Mouse (Mus musculus) urinary bladder, postnatal 14 days (tissue): Measurements from ENCODE around the gene Pccb.

ENCODE experiments used
- DNase-seq: peaks from one replicate; pipeline ENCODE4 v3.0.0; 2021; ENCODE audit warnings: low spot score

Pccb gene

GRCm38 (mm10) chr9:100987006-100987405, 47.7 kb downstream of the Pccb start:
- DNase-seq = no peak

GRCm38 (mm10) chr9:100984381-100985310, 50.1 kb downstream of the Pccb start:
- DNase-seq = no peak

- no peak for DNase-seq
Observed at GRCm38 (mm10) chr9:100982786-100983185, 51.9 kb downstream of the Pccb start.

GRCm38 (mm10) chr9:100979260-100979659, 55.4 kb downstream of the Pccb start:
- no peak for DNase-seq

DNA sequence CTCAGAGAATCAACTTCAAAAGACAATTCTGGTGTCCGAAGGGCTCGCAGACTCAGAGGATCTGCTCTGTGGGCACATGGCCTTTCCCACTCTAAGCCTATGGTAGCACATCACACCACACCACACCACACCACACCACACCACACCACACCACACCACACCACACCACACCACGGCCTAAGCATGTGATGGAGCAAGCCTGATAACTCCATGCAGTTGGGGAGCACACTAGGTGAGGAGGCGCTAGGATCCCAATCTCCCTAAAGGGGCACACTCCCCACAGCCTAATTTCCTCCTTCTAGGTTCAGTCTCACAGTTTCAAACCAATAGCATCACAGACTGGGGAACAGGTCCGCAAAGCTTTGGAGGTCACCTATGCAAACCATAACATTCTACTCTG, 56.0 kb downstream of the Pccb start:
- no peak for DNase-seq

DNA sequence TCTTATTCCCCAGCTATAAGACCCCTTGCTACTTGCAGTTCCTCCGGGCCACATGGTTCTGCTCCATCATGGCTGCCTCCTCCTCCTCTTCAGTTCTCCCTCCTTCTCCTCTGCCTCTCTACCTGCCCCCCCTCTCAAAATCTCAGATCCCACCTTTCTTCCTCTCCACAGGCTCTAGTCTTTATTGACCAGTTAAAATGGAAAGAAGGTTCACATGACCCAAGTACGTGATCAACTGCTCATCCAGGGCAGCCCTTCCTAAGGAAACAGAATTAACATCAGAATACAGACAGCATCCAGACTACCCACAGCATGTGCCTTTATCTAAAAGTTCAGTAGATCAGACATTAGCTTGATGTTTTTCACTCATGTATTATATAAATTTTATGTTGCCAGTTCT, 65.2 kb downstream of the Pccb start:
- DNase-seq = no peak

GRCm38 (mm10) chr9:100964106-100964505, 70.6 kb downstream of the Pccb start:
- no peak for DNase-seq

- no peak for DNase-seq
Observed at GRCm38 (mm10) chr9:100963428-100963912, 71.2 kb downstream of the Pccb start.

DNA sequence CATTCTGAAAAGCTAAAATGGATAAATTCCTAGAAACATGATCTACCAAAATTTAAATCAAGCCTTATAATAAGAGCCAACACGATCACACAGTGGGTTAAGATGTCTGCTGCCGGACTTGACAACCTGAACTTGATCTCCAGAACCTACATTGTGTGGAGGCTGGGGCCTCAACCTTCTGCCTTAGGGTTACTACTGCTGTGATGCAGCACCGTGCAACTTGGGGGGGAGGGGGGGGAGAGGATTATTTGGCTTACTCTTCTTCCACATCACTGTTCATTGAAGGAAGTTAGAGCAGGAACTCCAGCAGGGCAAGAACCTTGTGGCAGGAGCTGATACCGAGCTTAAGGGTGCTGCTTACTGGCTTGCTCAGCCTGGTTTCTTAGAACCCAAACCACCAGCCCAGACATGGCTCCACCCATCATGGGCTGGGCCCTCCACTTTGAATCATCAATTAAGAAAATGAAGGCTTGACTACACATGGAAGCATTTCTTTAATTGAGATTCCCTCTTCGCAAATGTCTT, 71.7 kb downstream of the Pccb start:
- no peak for DNase-seq

DNA sequence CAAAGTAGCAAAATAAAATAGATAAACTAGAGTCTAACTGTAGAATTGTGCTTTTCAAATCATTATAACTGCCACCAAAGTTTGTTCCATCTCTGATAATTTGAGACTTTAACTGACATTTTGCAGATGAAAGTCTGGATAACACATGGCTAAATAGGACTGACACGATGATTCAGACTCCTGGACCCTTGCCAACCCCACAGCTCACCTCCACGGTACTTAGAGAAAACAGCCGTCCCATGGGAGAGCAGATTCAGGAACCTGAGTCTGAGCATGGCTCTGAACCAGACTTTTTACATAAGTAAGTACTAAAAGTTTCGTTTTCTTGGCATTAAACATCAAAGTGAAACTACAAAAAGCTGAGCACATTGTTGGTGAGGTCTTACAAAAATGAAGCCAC, 83.2 kb downstream of the Pccb start:
- peak; percentile 81 for DNase-seq

DNA sequence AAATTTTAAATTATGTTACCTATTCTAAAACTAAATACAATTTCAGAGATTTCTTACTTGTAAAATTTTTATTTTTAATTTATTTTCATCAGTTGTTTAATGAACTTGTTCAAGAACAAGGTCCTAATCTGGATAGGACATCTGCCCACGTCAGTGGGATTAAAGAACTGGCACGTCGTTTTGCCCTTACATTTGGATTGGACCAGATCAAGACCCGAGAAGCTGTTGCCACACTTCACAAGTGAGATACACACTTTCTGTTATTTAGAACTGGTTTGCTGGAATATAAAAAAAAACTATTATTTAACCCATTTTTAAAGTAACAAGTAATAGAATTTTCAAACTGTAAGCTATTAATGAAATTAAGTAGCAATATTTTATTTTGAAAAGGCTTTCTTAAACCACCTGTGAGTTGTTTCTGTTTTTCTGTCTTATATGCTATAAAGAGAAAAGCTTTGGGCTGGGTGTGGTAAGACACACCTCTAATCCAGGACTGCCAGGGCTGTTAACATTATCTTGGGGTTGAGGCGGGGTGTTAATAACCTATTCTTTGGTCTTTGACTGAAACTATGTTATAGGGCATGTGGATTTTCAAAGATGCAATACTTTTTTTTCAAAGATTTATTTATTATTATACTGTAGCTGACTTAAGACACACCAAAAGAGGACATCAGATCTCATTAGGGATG, 89.9 kb downstream of the Pccb start:
- no peak for DNase-seq

- DNase-seq = no peak
Observed at GRCm38 (mm10) chr9:100942042-100942441, 92.7 kb downstream of the Pccb start.
